Mouse (Mus musculus): ENCODE results near the gene Asb18.

GRCm38 (mm10) chr1:89932616-89933015, 81.8 kb downstream of the Asb18 start:
- TF ChIP-seq ZC3H11A (IDR thresholded peaks at IDR 0.05; ENCODE audit: low read depth, low read length), result no peak
- TF ChIP-seq MYC (IDR thresholded peaks at IDR 0.05; ENCODE audit: low read depth, low read length), result no peak
- TF ChIP-seq MAZ (IDR thresholded peaks at IDR 0.05; ENCODE audit: low read depth, low read length), result no peak
- no peak for TF ChIP-seq BHLHE40 (IDR thresholded peaks at IDR 0.05; ENCODE audit: borderline replicate concordance, low read depth, low read length)
- no peak for TF ChIP-seq RCOR1 (IDR thresholded peaks at IDR 0.05; ENCODE audit: low read depth, low read length)
- no peak for TF ChIP-seq POLR2AphosphoS2 (IDR thresholded peaks at IDR 0.05; ENCODE audit: low read length)
- no peak for TF ChIP-seq TCF12 (IDR thresholded peaks at IDR 0.05; ENCODE audit: low read depth, low read length)
- no peak for TF ChIP-seq MAFK (IDR thresholded peaks at IDR 0.05; ENCODE audit: borderline replicate concordance, low read depth, low read length)
- no peak for TF ChIP-seq CTCF (IDR thresholded peaks at IDR 0.05 in 2 of 3, conservative IDR thresholded peaks at IDR 0.05 in 1 of 3; ENCODE audit: control insufficient read depth in 1 of 3, insufficient read depth in 1 of 3, low read depth in 2 of 3, low read length in 3 of 3, poor library complexity in 1 of 3, severe bottlenecking in 1 of 3)
- no peak for TF ChIP-seq POLR2A (IDR thresholded peaks at IDR 0.05; ENCODE audit: control insufficient read depth in 1 of 2, insufficient read depth in 1 of 2, low read depth in 1 of 2, low read length in 2 of 2, poor library complexity in 1 of 2)
- no peak for TF ChIP-seq EP300 (IDR thresholded peaks at IDR 0.05; ENCODE audit: low read depth in 1 of 2, low read length in 2 of 2)
